Mouse (Mus musculus) heart, postnatal 10 days (tissue): ENCODE measurements around the gene Cmc1. TPM values are rescaled to one million over a fixed set of nuclear protein-coding genes. Genes with fewer than 3 reads are reported as not detected.

Source experiments
- DNase-seq, 2 experiments: peaks; one replicate each; pipeline ENCODE4 v3.0.0; 2021
- intact Hi-C: fragments of 180-260 bp; cut with DNase I; formaldehyde crosslinking; loops from one replicate; pipeline ENCODE4 v1.15.1; 2025
- total RNA-seq, 2 experiments: library from RNA; stranded (reverse); gene quantifications; 2 replicates each; pipeline ENCODE4 v1.2.3; 2021

Cmc1 gene
- total RNA-seq = 10 to 100 TPM; 24.0 to 28.3 TPM

- DNase-seq = peak; percentile 98
- intact Hi-C loops = loop anchor here (5.0 kb wide), 2 partner anchors 107 to 338 kb away; partner anchors contain the start of gene Azi2
Measured at GRCm38 (mm10) chr9:118149407-118150402, at the start of gene Cmc1. Gene Cmc1, minus strand, starts transcription at chr9:118150177.

GRCm38 (mm10) chr9:118198557-118198956 is 48.6 kb upstream of the Cmc1 start:
- DNase-seq = no peak

GRCm38 (mm10) chr9:118196661-118197390 is 46.8 kb upstream of the Cmc1 start:
- intact Hi-C loops = no loop called here
- DNase-seq = no peak

More at GRCm38 (mm10) chr9:118198557-118198956, 48.6 kb upstream of the Cmc1 start:
- intact Hi-C loops = no loop called here

GRCm38 (mm10) chr9:118193263-118193662 is 43.3 kb upstream of the Cmc1 start:
- no peak for DNase-seq
- intact Hi-C loops = no loop called here

GRCm38 (mm10) chr9:118191276-118191675 is 41.3 kb upstream of the Cmc1 start:
- DNase-seq = no peak
- intact Hi-C loops = no loop called here

GRCm38 (mm10) chr9:118188374-118188773 is 38.4 kb upstream of the Cmc1 start:
- intact Hi-C loops = no loop called here
- DNase-seq = no peak

GRCm38 (mm10) chr9:118187420-118187819 is 37.4 kb upstream of the Cmc1 start:
- intact Hi-C loops = no loop called here
- no peak for DNase-seq

GRCm38 (mm10) chr9:118186776-118187175 is 36.8 kb upstream of the Cmc1 start:
- intact Hi-C loops = no loop called here

GRCm38 (mm10) chr9:118179136-118180025 is 29.4 kb upstream of the Cmc1 start:
- DNase-seq = no peak
- intact Hi-C loops = no loop called here

More at GRCm38 (mm10) chr9:118186776-118187175, 36.8 kb upstream of the Cmc1 start:
- no peak for DNase-seq

- intact Hi-C loops = no loop called here
- no peak for DNase-seq
Measured at GRCm38 (mm10) chr9:118176687-118177086, 26.7 kb upstream of the Cmc1 start.

- intact Hi-C loops = no loop called here
- no peak for DNase-seq
Measured at GRCm38 (mm10) chr9:118175411-118175810, 25.4 kb upstream of the Cmc1 start.

GRCm38 (mm10) chr9:118173086-118173485 is 23.1 kb upstream of the Cmc1 start:
- intact Hi-C loops = loop anchor here (5.0 kb wide), 1 partner anchor 121 kb away; no protein-coding TSS in a partner anchor
- no peak for DNase-seq

- intact Hi-C loops = loop anchor here (5.0 kb wide), 1 partner anchor 71 kb away; no protein-coding TSS in a partner anchor
- peak in 1 of 2 experiments; percentile 27 for DNase-seq
Measured at GRCm38 (mm10) chr9:118168544-118168943, 18.6 kb upstream of the Cmc1 start.

- intact Hi-C loops = loop anchor here (5.0 kb wide), 1 partner anchor 70 kb away; no protein-coding TSS in a partner anchor
- DNase-seq = no peak
Measured at GRCm38 (mm10) chr9:118167606-118168005, 17.6 kb upstream of the Cmc1 start.

- intact Hi-C loops = no loop called here
Measured at GRCm38 (mm10) chr9:118161536-118161935, 11.6 kb upstream of the Cmc1 start.

GRCm38 (mm10) chr9:118159936-118160335 is 10.0 kb upstream of the Cmc1 start:
- intact Hi-C loops = no loop called here
- peak; percentile 21 to 22 for DNase-seq

More at GRCm38 (mm10) chr9:118161536-118161935, 11.6 kb upstream of the Cmc1 start:
- DNase-seq = no peak

GRCm38 (mm10) chr9:118158201-118158600 is 8.2 kb upstream of the Cmc1 start:
- no peak for DNase-seq
- intact Hi-C loops = no loop called here

- intact Hi-C loops = no loop called here
- DNase-seq = no peak
Measured at GRCm38 (mm10) chr9:118157234-118157633, 7.3 kb upstream of the Cmc1 start.

GRCm38 (mm10) chr9:118154666-118155065 is 4.7 kb upstream of the Cmc1 start:
- no peak for DNase-seq
- intact Hi-C loops = loop anchor here (5.0 kb wide), 2 partner anchors 112 to 333 kb away; partner anchors contain the start of gene Azi2

GRCm38 (mm10) chr9:118151221-118151507 is 1.2 kb upstream of the Cmc1 start:
- intact Hi-C loops = loop anchor here (5.0 kb wide), 2 partner anchors 109 to 336 kb away; partner anchors contain the start of gene Azi2
- DNase-seq = no peak
